Mouse (Mus musculus): ENCODE results near the gene Ehbp1.

The Ehbp1 gene

GRCm38 (mm10) chr11:21999396-22000315 lies 342.4 kb downstream of the Ehbp1 start:
- no peak for DNase-seq

- DNase-seq, result no peak
These were observed 343.7 kb downstream of the Ehbp1 start for GRCm38 (mm10) chr11:21998141-21999047.

DNA sequence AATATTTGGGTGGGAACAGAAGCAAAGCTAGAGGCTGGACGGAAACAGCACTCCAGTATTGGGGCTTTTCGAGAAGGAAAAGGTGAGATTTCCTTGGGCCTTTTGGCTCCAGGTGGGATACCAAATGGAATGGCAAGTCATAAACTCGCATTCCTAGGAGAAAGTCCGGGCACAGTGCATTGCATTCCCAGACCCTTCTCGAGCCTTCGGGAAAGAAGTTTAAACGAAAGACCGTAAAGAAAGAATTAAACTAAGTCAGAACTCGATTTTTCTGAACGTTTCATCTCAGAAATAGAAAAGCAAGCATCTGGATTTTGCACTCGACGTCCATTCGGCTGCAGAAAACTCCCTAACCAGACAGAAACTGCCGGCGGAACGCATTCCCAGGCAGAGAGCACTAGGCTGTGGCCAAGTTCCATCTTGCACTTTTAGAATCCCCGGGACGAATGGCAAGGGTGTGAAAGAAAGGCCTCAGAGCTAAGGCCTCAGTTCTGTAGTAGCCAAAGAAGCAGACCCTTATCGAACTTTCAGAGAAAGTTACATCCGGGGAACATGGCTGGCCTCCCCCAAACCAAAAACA lies 344.4 kb downstream of the Ehbp1 start:
- DNase-seq, result no peak

- DNase-seq, result no peak
These were observed 345.2 kb downstream of the Ehbp1 start for GRCm38 (mm10) chr11:21996661-21997560.

- DNase-seq, result no peak
These were observed 345.8 kb downstream of the Ehbp1 start for GRCm38 (mm10) chr11:21996325-21996647.

GRCm38 (mm10) chr11:21995534-21996324 lies 346.4 kb downstream of the Ehbp1 start:
- DNase-seq, result no peak

GRCm38 (mm10) chr11:21994377-21995370 lies 347.4 kb downstream of the Ehbp1 start:
- no peak for DNase-seq

DNA sequence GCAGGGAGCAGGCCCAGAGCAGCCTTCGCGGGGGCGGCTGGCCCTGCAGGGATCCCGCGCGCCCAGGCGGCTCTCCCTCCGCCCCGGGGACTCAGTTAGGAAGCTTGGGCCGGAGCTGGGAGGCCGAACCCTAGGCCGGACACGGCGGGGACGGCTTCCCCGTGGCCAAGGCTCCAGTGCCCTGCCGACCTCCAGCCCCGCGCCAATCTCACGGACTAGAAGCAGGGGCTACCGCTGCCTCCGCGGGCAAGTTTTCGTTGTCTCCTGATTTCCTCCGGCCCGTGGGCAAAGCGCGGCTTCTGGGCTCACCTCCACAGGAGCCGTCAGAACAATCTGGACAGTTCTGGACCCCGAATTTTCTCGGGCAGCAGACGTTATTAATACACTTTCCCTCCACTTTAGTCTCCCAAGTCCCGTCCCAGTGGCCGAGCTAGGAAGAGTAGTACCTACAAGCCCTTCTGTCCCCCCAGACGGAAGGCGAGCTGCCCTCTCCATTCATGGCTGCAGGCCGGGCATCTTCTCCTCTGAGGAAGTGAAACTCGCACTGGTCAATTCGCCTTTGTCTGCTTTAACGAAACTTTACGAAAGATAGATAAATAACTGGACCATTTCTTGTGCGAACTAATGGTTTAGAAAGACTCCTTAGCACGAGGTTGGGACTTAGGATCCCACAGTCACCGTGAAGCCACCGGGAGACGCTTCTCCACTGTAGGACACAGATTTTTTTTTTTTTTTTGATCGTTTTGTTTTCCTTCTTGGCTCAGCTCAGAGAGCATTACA lies 348.3 kb downstream of the Ehbp1 start:
- no peak for DNase-seq

- DNase-seq, result no peak
These were observed 349.1 kb downstream of the Ehbp1 start for GRCm38 (mm10) chr11:21992761-21993596.

DNA sequence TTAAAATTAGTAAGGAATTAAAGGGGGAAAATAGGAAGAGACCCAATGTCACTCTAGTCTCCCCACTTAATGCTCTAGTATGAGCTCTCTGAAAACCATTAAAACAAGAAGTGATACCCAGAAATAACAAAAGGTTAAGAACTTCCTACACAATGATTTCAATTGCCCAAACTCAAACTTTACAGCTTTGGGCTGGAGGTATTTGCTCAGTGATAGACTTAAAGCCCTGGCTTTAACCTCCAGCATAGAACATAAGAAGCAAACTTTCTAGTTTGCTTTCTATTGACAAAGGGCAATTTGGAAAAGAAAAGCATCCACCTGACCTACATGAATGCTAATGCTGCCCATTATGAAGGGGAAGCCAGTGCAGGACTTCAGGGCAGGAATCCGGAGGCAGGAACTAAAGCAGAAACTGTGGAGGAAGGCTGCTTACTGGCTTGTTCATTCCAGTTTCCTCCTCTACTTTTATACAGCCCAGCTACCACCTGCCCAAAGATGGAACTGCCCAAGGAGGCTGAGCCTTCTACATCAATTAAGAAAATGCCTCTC lies 353.6 kb downstream of the Ehbp1 start:
- DNase-seq, result no peak

DNA sequence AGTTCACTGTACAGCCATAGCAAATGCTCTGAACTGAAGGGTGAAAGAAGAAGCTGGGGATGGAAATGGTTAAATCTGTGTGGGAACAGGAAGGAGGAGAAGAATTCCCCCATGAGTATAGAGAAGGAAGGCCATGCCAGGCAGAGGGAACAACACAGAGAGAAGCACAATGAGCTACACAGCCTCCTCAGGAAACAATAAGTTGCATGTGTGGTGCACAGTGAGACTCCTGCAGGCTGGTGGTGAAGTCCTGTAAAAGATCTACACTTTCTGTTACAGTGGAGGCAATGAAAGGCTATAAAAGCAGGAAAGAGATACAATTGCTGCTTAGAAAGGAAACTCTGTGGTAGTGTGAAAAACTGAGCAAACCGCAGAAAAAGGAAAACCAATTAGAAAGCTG lies 357.0 kb downstream of the Ehbp1 start:
- no peak for DNase-seq

- DNase-seq, result no peak
These were observed 368.0 kb downstream of the Ehbp1 start for GRCm38 (mm10) chr11:21974005-21974531.

DNA sequence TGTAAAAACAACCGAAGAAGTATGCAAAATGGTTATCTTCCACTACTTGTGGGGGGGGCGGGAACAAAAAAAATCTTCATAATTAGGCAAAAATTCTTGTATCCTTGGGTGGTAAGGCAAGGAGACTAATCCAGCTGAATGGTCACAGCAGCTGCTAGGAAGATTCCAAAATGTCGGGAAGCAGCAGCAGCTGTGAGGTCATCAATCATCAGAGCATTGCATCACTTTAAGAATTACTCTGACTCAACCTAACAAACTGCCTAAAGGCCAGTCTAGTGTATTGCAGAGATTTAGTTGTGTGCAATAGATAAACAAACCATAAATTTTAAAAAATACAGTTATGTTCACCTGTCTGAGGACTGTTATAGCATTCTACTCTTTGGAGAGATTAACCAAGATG lies 368.5 kb downstream of the Ehbp1 start:
- no peak for DNase-seq

DNA sequence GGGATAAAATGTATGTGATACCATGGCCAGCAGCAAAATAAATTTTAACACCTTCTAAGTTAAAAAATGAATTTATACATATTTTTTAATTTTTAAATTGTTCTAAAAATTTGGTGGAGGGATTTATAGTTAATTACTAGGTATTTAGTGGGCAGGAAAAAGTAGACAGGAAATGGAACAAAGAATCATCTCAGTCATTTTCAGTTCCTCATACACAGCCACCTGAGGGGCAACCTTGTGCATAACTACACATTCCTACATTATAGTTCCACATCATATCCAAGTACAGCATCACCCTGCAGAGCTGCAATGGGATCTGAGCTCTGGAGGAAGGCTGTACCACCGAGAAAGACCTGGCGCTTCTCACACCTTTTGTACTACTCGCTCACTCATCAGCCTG lies 373.2 kb downstream of the Ehbp1 start:
- DNase-seq, result no peak

Measured in thymus, postnatal 25 days (tissue).